Comparison of ENCODE assay signal across 25 mouse cellular contexts in the genomic region with DNA sequence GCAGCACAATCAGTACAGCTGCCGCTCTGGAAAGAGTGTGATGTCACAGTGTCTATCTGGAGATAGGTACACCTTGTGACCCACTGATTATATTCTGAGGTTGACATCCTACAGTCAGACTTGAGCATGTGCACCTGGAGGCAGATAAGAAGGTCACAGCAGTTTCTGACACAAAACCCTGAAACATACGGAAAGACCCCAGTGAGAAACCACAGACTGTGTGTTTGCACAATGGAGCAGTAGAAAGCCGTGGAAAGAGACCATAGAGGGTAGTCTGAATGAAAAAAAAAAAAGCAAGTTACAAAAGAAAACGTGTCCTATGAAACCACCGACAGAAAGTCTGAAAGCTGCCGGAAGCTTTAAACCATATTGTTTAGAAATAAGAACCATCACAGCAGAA. TPM values are rescaled to one million over a fixed set of nuclear protein-coding genes. Genes with fewer than 3 reads are reported as not detected.
A peak's percentile ranks its signal among the peaks of the same experiment; 100 is the strongest.
DNase-seq lines count a peak whose midpoint lies in the region; ATAC-seq and TF ChIP-seq lines count a peak whose summit lies in the region.
"Had no signal": no experiment of that assay in that cellular context is flagged by ENCODE, and none has a peak within 500 bp of the region (broad histone marks: within the 10 kb centered on the region; RNA-seq: fewer than 3 reads in every experiment).

No protein-coding gene starts in this region.

- no peak for DNase-seq in thymus, adult 2 months
- no peak for DNase-seq in thymus, adult 18-20 months
- DNase-seq in thymus, postnatal 4 days = peak; percentile 31
- no peak for DNase-seq in adrenal gland, adult 18-20 months (ENCODE audit: low spot score in 2 of 2)
- no peak for DNase-seq in kidney, postnatal 4 days
- DNase-seq: adrenal gland, postnatal 14 days; cerebellum, adult 11-12 months; cerebellum, adult 8-10 months; cerebellum, postnatal 10 days; forebrain, postnatal 0 days; gastrocnemius, adult 2 months; gastrocnemius, postnatal 14 days; heart, adult 18-20 months; heart, postnatal 10 days; heart, postnatal 36 days had no signal

- TF ChIP-seq CTCF in thymus, adult 2 months (IDR thresholded peaks at IDR 0.05; ENCODE audit: borderline replicate concordance, control insufficient read depth, extremely low read depth, insufficient read depth, low read length, poor library complexity) = no peak
- no peak for TF ChIP-seq CTCF in bone marrow, adult 2 months (IDR thresholded peaks at IDR 0.05; ENCODE audit: control insufficient read depth, insufficient read depth, low read length)

- 46% methylated on average over 6 of the region's 6 CpGs for WGBS in thymus, adult 2 months
- 43% methylated on average over 6 of the region's 6 CpGs for WGBS in bone marrow, adult 2 months

- H3K36me3 ChIP-seq in thymus, adult 2 months (ENCODE audit: control insufficient read depth, insufficient read depth, low read length) = no peaks in the 10 kb centered on the region

- ATAC-seq in megakaryocyte progenitor cell, adult 5-6 weeks (replicated peaks; ENCODE audit: poor library complexity) = peak; percentile 36; the same call in 1 of the 2 replicates
- ATAC-seq: activated CD4-positive, CD25-positive, alpha-beta regulatory T cell, adult 4 months; forebrain, embryonic 13.5 days; forebrain, postnatal 0 days; hindbrain, embryonic 16.5 days had no signal

- H3K27me3 ChIP-seq in thymus, adult 2 months (ENCODE audit: control insufficient read depth, insufficient read depth, low read length) = no peaks in the 10 kb centered on the region
- H3K27me3 ChIP-seq: forebrain, embryonic 13.5 days; heart, embryonic 12.5 days; heart, embryonic 15.5 days; hindbrain, embryonic 13.5 days had no signal

- H3K27ac ChIP-seq in thymus, adult 2 months (ENCODE audit: control insufficient read depth, insufficient read depth, low read length) = peak overlapping the region; percentile 87
- H3K27ac ChIP-seq in bone marrow, adult 2 months (ENCODE audit: control insufficient read depth, insufficient read depth, low read depth, low read length, poor library complexity) = 0 out of 2 replicates have a peak overlapping the region, but pooled peaks have one; percentile 28
- H3K27ac ChIP-seq: forebrain, embryonic 10.5 days; forebrain, embryonic 13.5 days; gastrocnemius, adult 2 months; heart, embryonic 15.5 days; hindbrain, embryonic 10.5 days; hindbrain, embryonic 13.5 days had no signal

- no peak for TF ChIP-seq POLR2A in thymus, adult 2 months (IDR thresholded peaks at IDR 0.05; ENCODE audit: control insufficient read depth, extremely low read depth, insufficient read depth, low read length, poor library complexity)
- TF ChIP-seq POLR2A in bone marrow, adult 2 months (IDR thresholded peaks at IDR 0.05; ENCODE audit: borderline replicate concordance, control insufficient read depth, low read depth, low read length) = no peak

- H3K4me1 ChIP-seq in thymus, adult 2 months (replicated peaks; ENCODE audit: control insufficient read depth, insufficient read depth, low read length) = peaks cover 39% of the 10 kb centered on the region
- peaks cover 11% of the 10 kb centered on the region; the same call in 1 of the 2 replicates for H3K4me1 ChIP-seq in bone marrow, adult 2 months (ENCODE audit: control insufficient read depth, insufficient read depth, low read length)

- no peak overlapping the region for H3K4me3 ChIP-seq in thymus, adult 2 months (ENCODE audit: control insufficient read depth, insufficient read depth, low read length)
- no peak overlapping the region for H3K4me3 ChIP-seq in bone marrow, adult 2 months (replicated peaks; ENCODE audit: control insufficient read depth, low read depth, low read length)
- H3K4me3 ChIP-seq: forebrain, embryonic 10.5 days; forebrain, embryonic 13.5 days; gastrocnemius, adult 2 months; heart, embryonic 12.5 days; heart, embryonic 15.5 days; hindbrain, embryonic 10.5 days; hindbrain, embryonic 13.5 days had no signal

RNA-seq across cellular contexts. Expression of a gene that starts 45.9 kb away (rescaled TPM):
- 68.1 and 69.0 TPM in 2 replicates for polyA plus RNA-seq in thymus, adult 2 months (2012; rRNA removed)
- polyA plus RNA-seq in bone marrow, adult 2 months (2011; ENCODE audit: insufficient read depth, insufficient read length, low replicate concordance, missing spikeins) = 12.3 and 15.8 TPM in 2 replicates
- 45.4 and 50.2 TPM in 2 replicates for total RNA-seq in megakaryocyte progenitor cell, adult 5-6 weeks (2015)
- total RNA-seq in megakaryocyte progenitor cell, adult 5-6 weeks (2017) = 33.6 and 33.9 TPM in 2 replicates
- total RNA-seq in adrenal gland, adult 18-20 months (2021) = 100 to 1,000 TPM; 106 to 124 TPM
